Mouse (Mus musculus) adrenal gland, postnatal 25 days (tissue): ENCODE data around the gene Trim58. TPM values are rescaled to one million over a fixed set of nuclear protein-coding genes. Genes with fewer than 3 reads are reported as not detected.

ENCODE experiments used
- DNase-seq: peaks from one replicate; pipeline ENCODE4 v3.0.0; 2021; ENCODE audit warnings: mixed read lengths
- total RNA-seq: library from RNA; stranded (reverse); gene quantifications from 2 replicates; pipeline ENCODE4 v1.2.3, GENCODE M21; 2021

The Trim58 gene
- total RNA-seq, 1 experiment from 2014 or later: not detected

GRCm38 (mm10) chr11:58655151-58655550, 14.9 kb downstream of the Trim58 start:
- no peak for DNase-seq

GRCm38 (mm10) chr11:58658596-58658995, 18.3 kb downstream of the Trim58 start, which contains the start of gene Olfr322:
Gene Olfr322 (plus strand): TSS chr11:58658782.
- no peak for DNase-seq

- DNase-seq: no peak
Measured at GRCm38 (mm10) chr11:58669252-58669651, 29.0 kb downstream of the Trim58 start.

- DNase-seq: no peak
Measured at GRCm38 (mm10) chr11:58671825-58672224, 31.6 kb downstream of the Trim58 start.

GRCm38 (mm10) chr11:58680799-58681198, 40.5 kb downstream of the Trim58 start, which contains the start of gene Olfr320:
Gene Olfr320 (plus strand): TSS chr11:58681099.
- DNase-seq: no peak

GRCm38 (mm10) chr11:58698862-58699261, 58.6 kb downstream of the Trim58 start, which contains the start of gene Olfr319:
Gene Olfr319 (plus strand): TSS chr11:58699162.
- no peak for DNase-seq

Other genes with a start within 250 kb of the Trim58 start
- gene 1810065E05Rik, start 219.4 kb upstream of the Trim58 start, total RNA-seq: not detected in 2 replicates
- not detected in 2 replicates for gene Gm12253, start 207.9 kb upstream of the Trim58 start, total RNA-seq
- gene Lypd9, start 187.5 kb upstream of the Trim58 start, total RNA-seq: not detected in 2 replicates
- not detected in 2 replicates for gene Olfr30, start 178.2 kb upstream of the Trim58 start, total RNA-seq
- gene Olfr332, start 147.9 kb upstream of the Trim58 start, total RNA-seq: not detected in 2 replicates
- gene Olfr331, start 137.9 kb upstream of the Trim58 start, total RNA-seq: not detected in 2 replicates
- 1.5 TPM in 1 of 2 replicates, not detected in the other for gene Olfr330, start 105.6 kb upstream of the Trim58 start, total RNA-seq
- gene Olfr329-ps, start 94.0 kb upstream of the Trim58 start, total RNA-seq: 1.2 TPM in 1 of 2 replicates, not detected in the other
- gene Olfr328, start 84.8 kb upstream of the Trim58 start, total RNA-seq: 0.36 TPM in 1 of 2 replicates, not detected in the other
- gene Olfr224, start 69.9 kb upstream of the Trim58 start, total RNA-seq: not detected in 2 replicates
- gene Olfr325, start 62.7 kb upstream of the Trim58 start, total RNA-seq: not detected in 2 replicates
- gene Olfr324, start 45.4 kb upstream of the Trim58 start, total RNA-seq: not detected in 2 replicates
- not detected in 2 replicates for gene 2210407C18Rik, start 24.4 kb upstream of the Trim58 start, total RNA-seq
- gene Olfr323, start 10.0 kb upstream of the Trim58 start, total RNA-seq: not detected in 2 replicates
- gene Olfr322, start 18.3 kb downstream of the Trim58 start, total RNA-seq: not detected in 2 replicates
- not detected in 2 replicates for gene Olfr320, start 40.6 kb downstream of the Trim58 start, total RNA-seq
- not detected in 2 replicates for gene Olfr319, start 58.7 kb downstream of the Trim58 start, total RNA-seq
- not detected in 2 replicates for gene Olfr318, start 83.5 kb downstream of the Trim58 start, total RNA-seq
- not detected in 2 replicates for gene Olfr317, start 98.7 kb downstream of the Trim58 start, total RNA-seq
- not detected in 2 replicates for gene Olfr316, start 112.3 kb downstream of the Trim58 start, total RNA-seq
- gene Olfr315, start 132.7 kb downstream of the Trim58 start, total RNA-seq: not detected in 2 replicates
- not detected in 2 replicates for gene Olfr314, start 142.5 kb downstream of the Trim58 start, total RNA-seq
- gene Fam183b, start 161.5 kb downstream of the Trim58 start, total RNA-seq: 3.3 and 4.5 TPM in 2 replicates
- gene Olfr313, start 174.5 kb downstream of the Trim58 start, total RNA-seq: not detected in 2 replicates
- not detected in 2 replicates for gene Olfr312, start 188.8 kb downstream of the Trim58 start, total RNA-seq
- gene Olfr311, start 198.8 kb downstream of the Trim58 start, total RNA-seq: not detected in 2 replicates
- 8.4 and 9.3 TPM in 2 replicates for gene Gm12258, start 206.7 kb downstream of the Trim58 start, total RNA-seq
- 8.0 and 8.8 TPM in 2 replicates for gene 2810021J22Rik, start 226.8 kb downstream of the Trim58 start, total RNA-seq